Mouse (Mus musculus) CH12.LX (cell line): Measurements from ENCODE around the gene Ankrd11. TPM values are rescaled to one million over a fixed set of nuclear protein-coding genes. Genes with fewer than 3 reads are reported as not detected.

Experiments
- DNase-seq: peaks from one replicate; pipeline ENCODE4 v3.0.0-alpha.2; 2013; ENCODE audit errors: extremely low read depth
- H3K27ac ChIP-seq: 2 replicates; pipeline ENCODE4 v1.5.1; 2012; ENCODE audit warnings: low read depth, mild to moderate bottlenecking, control low read depth, moderate library complexity; ENCODE audit not compliant: insufficient read depth
- H3K27me3 ChIP-seq: replicated peaks from 2 replicates; pipeline ENCODE3; 2012; ENCODE audit warnings: inconsistent platforms
- H3K36me3 ChIP-seq, 2 experiments: replicated peaks in 1 of 2; 2 replicates each; pipeline versions ENCODE3 to v1.6.1; 2012; ENCODE audit warnings: inconsistent platforms in 1 of 2, low read length in 1 of 2, mild to moderate bottlenecking in 1 of 2, mixed read lengths in 1 of 2, moderate library complexity in 1 of 2; ENCODE audit not compliant: control insufficient read depth in 1 of 2, insufficient read depth in 1 of 2
- H3K4me1 ChIP-seq, 2 experiments: 2 replicates each; pipeline ENCODE4 v1.6.1; 2012; ENCODE audit warnings: inconsistent platforms in 1 of 2, moderate library complexity in 1 of 2; ENCODE audit not compliant: insufficient read depth in 2 of 2, control insufficient read depth in 1 of 2
- H3K4me2 ChIP-seq: 2 replicates; pipeline ENCODE4 v1.6.1; 2012; ENCODE audit warnings: low read depth, mild to moderate bottlenecking, control low read depth; ENCODE audit not compliant: poor library complexity, insufficient read depth, severe bottlenecking
- H3K4me3 ChIP-seq, 3 experiments: fragments of 150-350 bp in 1 of 3; sonication (generic) in 1 of 3; replicated peaks in 1 of 3; 2 replicates each; pipeline versions ENCODE3 to v1.5.1; 2011 to 2012; ENCODE audit warnings: low read depth in 2 of 3, low read length in 2 of 3, mild to moderate bottlenecking in 2 of 3, moderate library complexity in 2 of 3, control low read depth in 1 of 3, improper control_type of control experiment in 1 of 3, inconsistent platforms in 1 of 3, mixed read lengths in 1 of 3; ENCODE audit not compliant: poor library complexity in 1 of 3
- H3K79me2 ChIP-seq: replicated peaks from 2 replicates; pipeline ENCODE4 v1.6.1; 2012; ENCODE audit warnings: mild to moderate bottlenecking, moderate library complexity; ENCODE audit not compliant: control insufficient read depth, poor library complexity, insufficient read depth, severe bottlenecking; ENCODE audit errors: extremely low read depth
- H3K9ac ChIP-seq: 2 replicates; pipeline ENCODE4 v1.6.1; 2012; ENCODE audit warnings: low read depth, mild to moderate bottlenecking, control low read depth, moderate library complexity; ENCODE audit not compliant: insufficient read depth
- H3K9me3 ChIP-seq: replicated peaks from 2 replicates; pipeline ENCODE3; 2012; ENCODE audit warnings: low read length, inconsistent platforms, mixed read lengths
- CHD1 ChIP-seq: IDR thresholded peaks from 2 replicates; pipeline ENCODE4 v1.6.1; 2012; ENCODE audit warnings: low read depth, low read length, improper control_type of control experiment, inconsistent platforms
- CHD2 ChIP-seq: IDR thresholded peaks from 2 replicates; pipeline ENCODE4 v1.6.1; 2011; ENCODE audit warnings: low read length, improper control_type of control experiment
- E2F4 ChIP-seq: IDR thresholded peaks from 2 replicates; pipeline ENCODE4 v1.6.1; 2011; ENCODE audit warnings: low read depth, low read length, improper control_type of control experiment; ENCODE audit not compliant: insufficient replicate concordance
- ELF1 ChIP-seq: IDR thresholded peaks from 2 replicates; pipeline ENCODE4 v1.6.1; 2014; ENCODE audit warnings: low read depth, mild to moderate bottlenecking, inconsistent platforms, low read length, improper control_type of control experiment
- EP300 ChIP-seq: IDR thresholded peaks from 2 replicates; pipeline ENCODE4 v1.6.1; 2011; ENCODE audit warnings: low read length, improper control_type of control experiment
- GABPA ChIP-seq: IDR thresholded peaks from 2 replicates; pipeline ENCODE4 v1.6.1; 2012; ENCODE audit warnings: low read depth, low read length, improper control_type of control experiment, inconsistent platforms; ENCODE audit not compliant: insufficient replicate concordance
- JUN ChIP-seq: IDR thresholded peaks from 2 replicates; pipeline ENCODE4 v1.6.1; 2011; ENCODE audit warnings: low read depth, mild to moderate bottlenecking, low read length, improper control_type of control experiment, moderate library complexity; ENCODE audit not compliant: insufficient read depth
- KAT2A ChIP-seq: IDR thresholded peaks from 2 replicates; pipeline ENCODE4 v1.6.1; 2012; ENCODE audit warnings: low read length, improper control_type of control experiment, inconsistent platforms; ENCODE audit not compliant: insufficient replicate concordance
- MAFK ChIP-seq: IDR thresholded peaks from 2 replicates; pipeline ENCODE4 v1.6.1; 2011; ENCODE audit warnings: low read length, improper control_type of control experiment; ENCODE audit not compliant: insufficient replicate concordance
- MAX ChIP-seq: IDR thresholded peaks from 2 replicates; pipeline ENCODE4 v1.6.1; 2011; ENCODE audit warnings: low read length, improper control_type of control experiment
- MAZ ChIP-seq: IDR thresholded peaks from 2 replicates; pipeline ENCODE4 v1.6.1; 2012; ENCODE audit warnings: low read depth, mild to moderate bottlenecking, inconsistent platforms, low read length, improper control_type of control experiment, moderate library complexity
- MEF2A ChIP-seq: IDR thresholded peaks from 2 replicates; pipeline ENCODE4 v1.6.1; 2014; ENCODE audit warnings: low read depth, mild to moderate bottlenecking, inconsistent platforms, low read length, improper control_type of control experiment, borderline replicate concordance
- MXI1 ChIP-seq: IDR thresholded peaks from 2 replicates; pipeline ENCODE4 v1.6.1; 2011; ENCODE audit warnings: mild to moderate bottlenecking, low read depth, low read length, improper control_type of control experiment
- MYC ChIP-seq: IDR thresholded peaks from 2 replicates; pipeline ENCODE4 v1.6.1; 2011; ENCODE audit warnings: low read depth, mild to moderate bottlenecking, improper control_type of control experiment, low read length
- NRF1 ChIP-seq: IDR thresholded peaks from 2 replicates; pipeline ENCODE4 v1.6.1; 2014; ENCODE audit warnings: low read depth, mild to moderate bottlenecking, inconsistent platforms, low read length, improper control_type of control experiment, moderate library complexity
- PAX5 ChIP-seq: IDR thresholded peaks from 2 replicates; pipeline ENCODE4 v1.6.1; 2012; ENCODE audit warnings: low read length, inconsistent platforms, mixed read lengths
- POLR2A ChIP-seq: IDR thresholded peaks from 2 replicates; pipeline ENCODE4 v1.6.1; 2011; ENCODE audit warnings: low read depth, mild to moderate bottlenecking, improper control_type of control experiment, low read length
- POLR2AphosphoS2 ChIP-seq: IDR thresholded peaks from 2 replicates; pipeline ENCODE4 v1.6.1; 2011; ENCODE audit warnings: low read depth, low read length, improper control_type of control experiment
- RCOR1 ChIP-seq: conservative IDR thresholded peaks from 2 replicates; pipeline ENCODE4 v1.6.1; 2012; ENCODE audit warnings: low read depth, mild to moderate bottlenecking, inconsistent platforms, low read length, improper control_type of control experiment
- SIN3A ChIP-seq: IDR thresholded peaks from 2 replicates; pipeline ENCODE4 v1.6.1; 2012; ENCODE audit warnings: low read length, improper control_type of control experiment, inconsistent platforms
- SMC3 ChIP-seq: IDR thresholded peaks from 2 replicates; pipeline ENCODE4 v1.6.1; 2011; ENCODE audit warnings: low read depth, low read length, improper control_type of control experiment
- TCF12 ChIP-seq: IDR thresholded peaks from 2 replicates; pipeline ENCODE4 v1.6.1; 2014; ENCODE audit warnings: low read depth, mild to moderate bottlenecking, inconsistent platforms, low read length, improper control_type of control experiment
- USF1 ChIP-seq: IDR thresholded peaks from 2 replicates; pipeline ENCODE4 v1.6.1; 2014; ENCODE audit warnings: low read depth, mild to moderate bottlenecking, inconsistent platforms, low read length, improper control_type of control experiment
- ZC3H11A ChIP-seq: IDR thresholded peaks from 2 replicates; pipeline ENCODE4 v1.6.1; 2012; ENCODE audit warnings: low read depth, mild to moderate bottlenecking, inconsistent platforms, low read length, improper control_type of control experiment
- ZKSCAN1 ChIP-seq: IDR thresholded peaks from 2 replicates; pipeline ENCODE4 v1.6.1; 2012; ENCODE audit warnings: low read depth, inconsistent platforms, low read length, improper control_type of control experiment, borderline replicate concordance
- ZMIZ1 ChIP-seq: IDR thresholded peaks from 2 replicates; pipeline ENCODE4 v1.6.1; 2012; ENCODE audit warnings: low read depth, mild to moderate bottlenecking, inconsistent platforms, low read length, improper control_type of control experiment
- dilution Hi-C: fragments of 300-500 bp; cut with MboI; formaldehyde crosslinking; loops from 2 replicates; pipeline ENCODE4 v1.14.3; 2020; ENCODE audit warnings: low sequenced_read_pairs; ENCODE audit not compliant: extremely low pct_unique_long_range_greater_than_20kb, extremely low pct_ligation_motif_present
- in situ Hi-C: fragments of 300-500 bp; cut with MboI; formaldehyde crosslinking; loops from 3 replicates; pipeline ENCODE4 v1.14.3; 2019; ENCODE audit warnings: low sequenced_read_pairs, low pct_ligation_motif_present, low pct_unique_long_range_greater_than_20kb, mixed read lengths
- polyA plus RNA-seq: library from polyadenylated mRNA; unstranded; fragments of >175 nt; gene quantifications from 2 replicates; pipeline ENCODE4 v1.2.1, GENCODE M21; 2012; ENCODE audit warnings: low read depth; ENCODE audit not compliant: insufficient read length
- total RNA-seq, 2 experiments: library from RNA; depleted of rRNA; stranded (reverse); fragments of 300-350 nt in 1 of 2; fragments of >200 nt in 1 of 2; gene quantifications; 2 replicates each; pipeline ENCODE4 v1.2.3; 2012 to 2014

Ankrd11 gene
- total and polyA plus RNA-seq, 3 experiments, result 37.4 to 74.9 (median 60.7) TPM

GRCm38 (mm10) chr8:122961458-122961857 is 80.6 kb downstream of the Ankrd11 start:
- no peaks in the 10 kb centered on the region for H3K9me3 ChIP-seq
- in situ Hi-C loops (no loop called here), dilution Hi-C loops (no loop called here)
- H3K9ac ChIP-seq, result no peak overlapping the region
- no peak for DNase-seq
- no peak overlapping the region for H3K4me2 ChIP-seq
- no peaks in the 10 kb centered on the region for H3K27me3 ChIP-seq
- TF ChIP-seq CHD1 (no peak), PAX5 (no peak), ELF1 (no peak), USF1 (no peak), SMC3 (no peak), MXI1 (no peak), MYC (no peak), ZMIZ1 (no peak), MAX (no peak), GABPA (no peak), NRF1 (no peak), E2F4 (no peak), SIN3A (no peak), MAFK (no peak), CHD2 (no peak)
- H3K4me3 ChIP-seq, result no peak overlapping the region
- H3K36me3 ChIP-seq, result peaks cover 27 to 69% of the 10 kb centered on the region in 2 experiments
- H3K27ac ChIP-seq, result no peak overlapping the region
- peaks cover 93% of the 10 kb centered on the region for H3K79me2 ChIP-seq
- H3K4me1 ChIP-seq, result peaks cover 11 to 64% of the 10 kb centered on the region in 2 experiments

DNA sequence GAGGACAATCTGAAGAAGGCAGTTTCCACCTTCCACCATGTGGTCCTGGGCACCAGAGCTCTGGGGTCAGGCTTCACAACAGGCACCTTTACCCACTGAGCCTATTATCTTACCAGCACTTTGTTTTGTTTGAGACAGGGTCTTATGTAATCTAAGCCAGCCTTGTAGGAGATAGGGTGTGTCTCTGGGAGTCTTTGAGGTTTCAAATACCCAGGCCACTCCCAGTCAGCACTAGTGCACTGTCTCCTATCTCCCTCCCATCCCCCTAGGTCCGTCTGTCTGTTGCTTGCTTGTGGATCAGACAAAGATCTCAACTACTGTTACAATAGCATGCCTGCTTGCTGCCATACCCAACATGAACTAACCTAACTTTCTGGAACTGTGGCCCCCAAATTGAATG is 81.1 kb downstream of the Ankrd11 start:
- dilution Hi-C loops (no loop called here), in situ Hi-C loops (no loop called here)
- H3K4me2 ChIP-seq, result no peak overlapping the region
- H3K4me3 ChIP-seq, result no peak overlapping the region
- H3K9ac ChIP-seq, result no peak overlapping the region
- H3K79me2 ChIP-seq, result peaks cover 91% of the 10 kb centered on the region
- DNase-seq, result no peak
- H3K36me3 ChIP-seq, result peaks cover 22 to 69% of the 10 kb centered on the region in 2 experiments
- no peaks in the 10 kb centered on the region for H3K9me3 ChIP-seq
- no peak overlapping the region for H3K27ac ChIP-seq
- H3K27me3 ChIP-seq, result no peaks in the 10 kb centered on the region
- TF ChIP-seq SIN3A, result no peak
- TF ChIP-seq ZC3H11A, result no peak
- no peak for TF ChIP-seq MAX
- no peak for TF ChIP-seq EP300
- no peak for TF ChIP-seq CHD2
- TF ChIP-seq GABPA, result no peak
- no peak for TF ChIP-seq CHD1
- no peak for TF ChIP-seq POLR2A
- no peak for TF ChIP-seq ZMIZ1
- TF ChIP-seq PAX5, result no peak
- TF ChIP-seq TCF12, result no peak
- no peak for TF ChIP-seq RCOR1
- TF ChIP-seq KAT2A, result no peak
- no peak for TF ChIP-seq MAZ
- no peak for TF ChIP-seq ZKSCAN1
- TF ChIP-seq MEF2A, result no peak
- no peak for TF ChIP-seq POLR2AphosphoS2
- TF ChIP-seq JUN, result no peak
- H3K4me1 ChIP-seq, result peaks cover 11 to 69% of the 10 kb centered on the region in 2 experiments
